Mouse (Mus musculus) lung, postnatal 0 days (tissue): ENCODE results near the gene Optn. TPM values are rescaled to one million over a fixed set of nuclear protein-coding genes. Genes with fewer than 3 reads are reported as not detected.
A peak's percentile ranks its signal among the peaks of the same experiment; 100 is the strongest.

Experiments
- ATAC-seq: fragments of 200-750 bp; cut with Nextera tagmentation; 2 replicates; pipeline ENCODE4 v1.8.0; 2017; ENCODE audit warnings: moderate library complexity
- DNase-seq: peaks from one replicate; pipeline ENCODE4 v3.0.0-alpha.2; 2016; ENCODE audit warnings: low spot score
- H3K27ac ChIP-seq: fragments of 300-500 bp; sonication (generic); 2 replicates; pipeline ENCODE4 v1.5.1; 2014; ENCODE audit warnings: antibody characterized with exemption, mild to moderate bottlenecking, low read length, mixed read lengths
- H3K27me3 ChIP-seq: fragments of 300-500 bp; sonication (generic); replicated peaks from 2 replicates; pipeline ENCODE4 v1.6.1; 2014; ENCODE audit warnings: low read length, mixed read lengths; ENCODE audit not compliant: insufficient read depth
- H3K36me3 ChIP-seq: fragments of 300-500 bp; sonication (generic); 2 replicates; pipeline ENCODE4 v1.6.1; 2014; ENCODE audit warnings: low read length, mixed read lengths; ENCODE audit not compliant: insufficient read depth
- H3K4me1 ChIP-seq: fragments of 300-500 bp; sonication (generic); 2 replicates; pipeline ENCODE4 v1.6.1; 2014; ENCODE audit warnings: antibody characterized with exemption, low read depth, low read length, mixed read lengths; ENCODE audit not compliant: insufficient read depth
- H3K4me2 ChIP-seq: fragments of 300-500 bp; sonication (generic); replicated peaks from 2 replicates; pipeline ENCODE4 v1.6.1; 2014; ENCODE audit warnings: low read depth, mild to moderate bottlenecking, low read length, moderate library complexity, mixed read lengths
- H3K4me3 ChIP-seq: fragments of 300-500 bp; sonication (generic); 2 replicates; pipeline ENCODE4 v1.5.1; 2014; ENCODE audit warnings: low read depth, low read length
- H3K9ac ChIP-seq: fragments of 300-500 bp; sonication (generic); replicated peaks from 2 replicates; pipeline ENCODE4 v1.6.1; 2014; ENCODE audit warnings: low read depth, mild to moderate bottlenecking
- H3K9me3 ChIP-seq: fragments of 300-500 bp; sonication (generic); 2 replicates; pipeline ENCODE4 v1.6.1; 2016; ENCODE audit warnings: low read length, mixed read lengths
- CTCF ChIP-seq: IDR thresholded peaks from 2 replicates; pipeline ENCODE4 v1.5.1; 2016; ENCODE audit warnings: antibody characterized with exemption, mild to moderate bottlenecking
- EP300 ChIP-seq: IDR thresholded peaks from 2 replicates; pipeline ENCODE4 v1.6.1; 2016; ENCODE audit warnings: antibody characterized with exemption, mild to moderate bottlenecking, control low read depth
- WGBS: fragments of 180-500 bp; shearing (Covaris S2); extraction: QIAGEN DNeasy Blood & Tissue Kit; methylation state at CpG from one replicate; pipeline ENCODE4 v1.1.7; 2014; 5-methylcytosine and 5-hydroxymethylcytosine counted together
- polyA plus RNA-seq: library from polyadenylated mRNA; unstranded; fragments of >200 nt; fragmentation: Nextera tagmentation; extraction: Ambion mirVana; gene quantifications from 2 replicates; pipeline ENCODE4 v1.2.1, GENCODE M21; 2015

Optn gene
- polyA plus RNA-seq, 1 experiment from 2014 or later = 23.0 TPM

DNA sequence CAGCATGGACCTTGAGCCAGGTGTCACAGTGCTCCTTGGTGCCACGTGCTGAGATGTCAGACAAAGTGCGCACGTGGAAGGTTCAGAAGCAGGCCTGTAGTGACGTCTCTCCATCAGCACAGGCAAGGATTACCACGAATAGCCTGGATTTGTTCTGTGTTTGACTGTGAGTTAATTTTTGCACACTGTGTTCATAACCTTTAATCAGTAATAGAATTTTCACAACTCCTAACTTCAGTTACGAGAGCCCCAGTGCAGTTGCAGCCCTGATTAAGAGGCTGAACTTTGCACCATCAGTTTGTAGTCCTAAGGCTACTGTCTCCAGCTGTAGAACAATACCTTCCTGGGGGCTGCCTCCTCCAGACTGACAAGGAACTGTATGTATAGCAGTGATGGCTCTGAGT lies 67.4 kb downstream of the Optn start:
- Histone ChIP-seq H3K36me3 (0 out of 2 replicates have a peak, but pooled peaks cover 7% of the 10 kb centered on the region), H3K4me3 (no peak overlapping the region), H3K9me3 (no peaks in the 10 kb centered on the region), H3K27ac (no peak overlapping the region), H3K27me3 (no peaks in the 10 kb centered on the region), H3K9ac (no peak overlapping the region), H3K4me2 (no peak overlapping the region), H3K4me1 (no peaks in the 10 kb centered on the region)
- TF ChIP-seq CTCF (no peak), EP300 (no peak)
- DNase-seq (no peak), ATAC-seq (no peak)
- WGBS = 89% methylated on average over 6 of the region's 6 CpGs

DNA sequence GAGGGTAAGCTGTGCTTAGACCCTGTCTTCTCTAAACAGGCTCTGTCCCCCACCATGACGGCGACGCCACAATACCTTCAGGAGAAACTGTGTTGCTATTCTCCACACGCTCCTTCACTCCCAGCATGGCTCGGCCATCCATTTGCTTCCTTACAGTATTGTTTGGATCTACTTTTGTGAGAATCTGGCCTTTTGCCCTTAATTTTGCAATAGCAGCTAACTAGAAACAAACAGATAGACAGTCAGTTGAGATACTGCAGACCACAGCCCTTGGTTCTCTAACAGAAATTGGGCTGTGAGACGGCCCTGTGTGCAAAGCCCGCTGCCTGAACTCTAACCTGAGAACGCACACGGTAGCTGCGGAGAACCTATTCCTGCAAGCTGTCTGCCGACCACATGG lies 68.2 kb downstream of the Optn start:
- no peak overlapping the region for H3K9ac ChIP-seq
- H3K4me1 ChIP-seq = no peaks in the 10 kb centered on the region
- no peak overlapping the region for H3K4me2 ChIP-seq
- DNase-seq = peak; percentile 34
- H3K27ac ChIP-seq = no peak overlapping the region
- H3K36me3 ChIP-seq = 0 out of 2 replicates have a peak, but pooled peaks cover 6% of the 10 kb centered on the region
- no peaks in the 10 kb centered on the region for H3K27me3 ChIP-seq
- no peak overlapping the region for H3K4me3 ChIP-seq
- 84% methylated on average over 11 of the region's 11 CpGs for WGBS
- H3K9me3 ChIP-seq = no peaks in the 10 kb centered on the region
- no peak for ATAC-seq
- no peak for TF ChIP-seq CTCF
- TF ChIP-seq EP300 = no peak

GRCm38 (mm10) chr2:4994436-4994835 lies 69.4 kb downstream of the Optn start:
- no peak overlapping the region for H3K4me3 ChIP-seq
- H3K36me3 ChIP-seq = no peaks in the 10 kb centered on the region
- H3K9me3 ChIP-seq = no peaks in the 10 kb centered on the region
- H3K9ac ChIP-seq = no peak overlapping the region
- no peak for ATAC-seq
- no peaks in the 10 kb centered on the region for H3K27me3 ChIP-seq
- TF ChIP-seq EP300 (no peak), CTCF (no peak)
- no peak overlapping the region for H3K4me2 ChIP-seq
- no peaks in the 10 kb centered on the region for H3K4me1 ChIP-seq
- 78% methylated on average over 4 of the region's 4 CpGs for WGBS
- DNase-seq = no peak
- H3K27ac ChIP-seq = no peak overlapping the region

- no peak for DNase-seq
- TF ChIP-seq CTCF (no peak), EP300 (no peak)
- no peak for ATAC-seq
- Histone ChIP-seq H3K36me3 (no peaks in the 10 kb centered on the region), H3K4me1 (no peaks in the 10 kb centered on the region), H3K9ac (no peak overlapping the region), H3K9me3 (no peaks in the 10 kb centered on the region), H3K4me2 (no peak overlapping the region), H3K4me3 (no peak overlapping the region), H3K27ac (no peak overlapping the region), H3K27me3 (no peaks in the 10 kb centered on the region)
- WGBS = 92% methylated on average over 11 of the region's 11 CpGs
Measured at GRCm38 (mm10) chr2:4993584-4993983, 70.3 kb downstream of the Optn start.

DNA sequence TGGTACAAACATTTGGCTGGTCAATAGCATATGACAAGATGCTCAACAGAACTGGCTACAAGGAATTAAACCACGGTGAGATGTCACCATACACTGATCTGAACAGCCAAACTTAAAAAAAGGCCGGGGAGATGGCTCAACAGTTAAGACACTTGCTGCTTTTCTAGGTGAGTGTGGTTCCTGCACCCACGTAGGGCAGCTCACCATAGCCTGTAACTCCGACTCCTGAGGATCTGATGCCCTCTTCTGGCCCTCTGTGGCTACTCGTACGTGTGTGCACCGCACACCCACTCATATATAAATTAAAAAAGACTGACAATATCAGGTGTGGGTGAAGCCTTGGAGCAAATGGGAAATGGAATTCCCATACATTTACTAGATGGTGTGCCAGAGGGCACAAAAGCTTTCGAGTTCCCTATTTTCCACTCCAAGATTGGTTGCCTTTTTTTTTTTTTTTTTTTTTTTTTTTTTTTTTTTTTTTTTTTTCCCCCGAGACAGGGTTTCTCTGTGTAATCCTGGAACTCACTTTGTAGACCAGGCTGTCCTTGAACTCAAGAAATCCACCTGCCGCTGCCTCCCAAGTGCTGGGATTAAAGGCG lies 74.9 kb downstream of the Optn start:
- Histone ChIP-seq H3K27me3 (no peaks in the 10 kb centered on the region), H3K9me3 (no peaks in the 10 kb centered on the region), H3K27ac (no peak overlapping the region), H3K4me1 (no peaks in the 10 kb centered on the region), H3K4me2 (no peak overlapping the region), H3K9ac (no peak overlapping the region), H3K36me3 (no peaks in the 10 kb centered on the region), H3K4me3 (no peak overlapping the region)
- ATAC-seq (peak; percentile 55), DNase-seq (peak; percentile 52)
- no peak for TF ChIP-seq EP300
- peak; percentile 62 for TF ChIP-seq CTCF
- WGBS = 63% methylated on average over 11 of the region's 11 CpGs

DNA sequence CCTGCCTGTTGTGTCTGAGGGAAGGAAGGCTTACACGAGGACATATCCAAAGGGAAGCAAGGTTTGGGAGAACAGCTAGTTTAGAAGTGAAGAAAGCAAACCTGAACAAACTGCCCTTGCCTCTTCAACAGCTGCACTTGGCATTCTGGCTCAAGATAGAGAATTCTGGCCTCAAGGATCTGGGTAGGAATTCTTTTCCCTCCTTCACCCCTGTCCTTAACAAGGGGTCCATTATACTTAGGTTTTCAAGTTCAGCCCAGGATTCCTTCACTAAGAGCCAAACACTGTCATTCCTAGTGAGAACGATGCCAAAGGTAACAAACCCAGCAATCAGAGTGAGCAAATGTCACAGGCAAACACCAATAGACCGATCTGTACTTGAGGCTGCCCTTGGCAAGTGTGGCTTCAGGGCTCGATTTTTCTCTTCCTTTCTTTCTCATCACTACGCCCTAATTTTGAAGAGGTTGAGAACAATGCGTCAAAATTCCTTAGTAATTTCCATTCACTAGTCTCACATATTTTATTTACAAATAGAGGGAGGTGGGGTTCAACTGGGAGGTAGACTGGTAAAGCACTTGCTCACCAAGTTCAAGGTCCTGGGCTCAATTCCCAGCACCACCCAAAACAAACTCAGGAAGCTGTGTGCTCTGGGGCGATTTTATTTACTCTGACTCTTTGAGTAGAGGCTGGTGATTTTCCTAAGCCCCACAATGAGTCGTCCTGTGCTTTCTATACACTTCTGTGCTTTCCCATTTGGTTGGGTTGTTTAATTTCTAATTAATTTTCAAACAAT lies 76.3 kb downstream of the Optn start:
- Histone ChIP-seq H3K9ac (no peak overlapping the region), H3K27ac (peak overlapping the region; percentile 22; the same call in 1 of the 2 replicates), H3K27me3 (no peaks in the 10 kb centered on the region), H3K36me3 (no peaks in the 10 kb centered on the region), H3K9me3 (no peaks in the 10 kb centered on the region), H3K4me2 (no peak overlapping the region), H3K4me1 (no peaks in the 10 kb centered on the region), H3K4me3 (no peak overlapping the region)
- ATAC-seq (peak; percentile 85), DNase-seq (peak; percentile 68)
- TF ChIP-seq CTCF = no peak
- peak; percentile 60 for TF ChIP-seq EP300
- 59% methylated on average over 8 of the region's 8 CpGs for WGBS
